Comparison of ENCODE assay signal across 26 mouse cellular contexts in genomic region chr16:44780751-44781150, GRCm38 (mm10). TPM values are rescaled to one million over a fixed set of nuclear protein-coding genes. Genes with fewer than 3 reads are reported as not detected.
DNase-seq lines count a peak whose midpoint lies in the region; ATAC-seq and TF ChIP-seq lines count a peak whose summit lies in the region.
"Had no signal": no experiment of that assay in that cellular context is flagged by ENCODE, and none has a peak within 500 bp of the region (broad histone marks: within the 10 kb centered on the region; RNA-seq: fewer than 3 reads in every experiment).

No protein-coding gene starts in this region.

- H3K27ac ChIP-seq in heart, adult 2 months: no peak overlapping the region
- no peak overlapping the region for H3K27ac ChIP-seq in liver, postnatal 0 days (ENCODE audit: low read depth)
- no peak overlapping the region for H3K27ac ChIP-seq in MEL (ENCODE audit: control insufficient read depth, low read depth, low read length)
- H3K27ac ChIP-seq: embryonic facial prominence, embryonic 15.5 days; forebrain, embryonic 10.5 days; heart, embryonic 13.5 days; hindbrain, embryonic 15.5 days had no signal

- H3K4me1 ChIP-seq in heart, adult 2 months (ENCODE audit: control insufficient read depth, insufficient read depth, low read length): no peaks in the 10 kb centered on the region
- H3K4me1 ChIP-seq in liver, postnatal 0 days (ENCODE audit: insufficient read depth): no peaks in the 10 kb centered on the region
- H3K4me1 ChIP-seq in MEL (ENCODE audit: control insufficient read depth in 1 of 2, insufficient read depth in 2 of 2, low read length in 2 of 2): peaks cover 0 to 3% of the 10 kb centered on the region in 2 experiments; a peak in 1 of 4 replicates
- H3K4me1 ChIP-seq: embryonic facial prominence, embryonic 15.5 days; forebrain, embryonic 10.5 days; heart, embryonic 13.5 days; hindbrain, embryonic 15.5 days had no signal

- intact Hi-C loops in heart, adult 2 months (cut with DNase I): no loop called here

- TF ChIP-seq POLR2A in heart, adult 2 months (IDR thresholded peaks at IDR 0.05; ENCODE audit: insufficient read depth, low read depth, low read length): no peak
- TF ChIP-seq POLR2A in MEL (IDR thresholded peaks at IDR 0.05; ENCODE audit: control insufficient read depth in 1 of 2, insufficient read depth in 1 of 2, low read depth in 1 of 2, low read length in 2 of 2, poor library complexity in 1 of 2): no peak

- H3K27me3 ChIP-seq in heart, adult 2 months (ENCODE audit: control insufficient read depth, insufficient read depth, low read length): no peaks in the 10 kb centered on the region
- H3K27me3 ChIP-seq in liver, postnatal 0 days (ENCODE audit: insufficient read depth, low read length): no peaks in the 10 kb centered on the region
- no peaks in the 10 kb centered on the region for H3K27me3 ChIP-seq in MEL (ENCODE audit: control insufficient read depth in 1 of 2, insufficient read depth in 2 of 2, low read length in 2 of 2)
- H3K27me3 ChIP-seq: embryonic facial prominence, embryonic 15.5 days; heart, embryonic 13.5 days; hindbrain, embryonic 15.5 days had no signal

- ATAC-seq in liver, postnatal 0 days: no peak
- ATAC-seq: forebrain, embryonic 14.5 days had no signal

- TF ChIP-seq EP300 in heart, adult 2 months (IDR thresholded peaks at IDR 0.05; ENCODE audit: insufficient read depth, low read depth, low read length): no peak
- TF ChIP-seq EP300 in liver, postnatal 0 days (IDR thresholded peaks at IDR 0.05; ENCODE audit: low read depth): no peak
- TF ChIP-seq EP300 in MEL (IDR thresholded peaks at IDR 0.05; ENCODE audit: low read depth in 1 of 2, low read length in 2 of 2): no peak

- no peak overlapping the region for H3K4me3 ChIP-seq in heart, adult 2 months
- H3K4me3 ChIP-seq in liver, postnatal 0 days (ENCODE audit: low read depth, low read length): no peak overlapping the region
- no peak overlapping the region for H3K4me3 ChIP-seq in MEL (ENCODE audit: control insufficient read depth in 1 of 2, insufficient read depth in 1 of 2, low read depth in 2 of 2, low read length in 2 of 2)
- H3K4me3 ChIP-seq: embryonic facial prominence, embryonic 15.5 days; erythroblast, embryonic 14.5 days; forebrain, embryonic 10.5 days; heart, embryonic 13.5 days; hindbrain, embryonic 15.5 days had no signal

- TF ChIP-seq CTCF in heart, adult 2 months (IDR thresholded peaks at IDR 0.05): peak; percentile 13; the same call in 1 of the 2 replicates
- peak; percentile 42 for TF ChIP-seq CTCF in liver, postnatal 0 days (IDR thresholded peaks at IDR 0.05; ENCODE audit: low read depth)
- TF ChIP-seq CTCF in MEL (IDR thresholded peaks at IDR 0.05 in 2 of 3, conservative IDR thresholded peaks at IDR 0.05 in 1 of 3; ENCODE audit: control insufficient read depth in 1 of 3, insufficient read depth in 1 of 3, low read depth in 2 of 3, low read length in 3 of 3, poor library complexity in 1 of 3, severe bottlenecking in 1 of 3): peak in 1 of 3 experiments; percentile 36; a peak in 2 of 6 replicates

- peak; percentile 17 for TF ChIP-seq RAD21 in MEL (IDR thresholded peaks at IDR 0.05; ENCODE audit: low read depth, low read length)

- WGBS in heart, adult 2 months: 69% methylated on average over 4 of the region's 4 CpGs
- WGBS in liver, postnatal 0 days (ENCODE audit: insufficient replicate concordance): 70% methylated on average over 4 of the region's 4 CpGs

- no peaks in the 10 kb centered on the region for H3K9me3 ChIP-seq in liver, postnatal 0 days (ENCODE audit: low read length)
- H3K9me3 ChIP-seq in MEL (replicated peaks; ENCODE audit: insufficient read depth, low read length): no peaks in the 10 kb centered on the region
- H3K9me3 ChIP-seq: embryonic facial prominence, embryonic 15.5 days; forebrain, embryonic 10.5 days; G1E; heart, embryonic 13.5 days; hindbrain, embryonic 15.5 days had no signal

- H3K4me2 ChIP-seq in liver, postnatal 0 days (ENCODE audit: low read depth, low read length): no peak overlapping the region
- H3K4me2 ChIP-seq: embryonic facial prominence, embryonic 15.5 days; heart, embryonic 13.5 days; hindbrain, embryonic 15.5 days had no signal

- no peaks in the 10 kb centered on the region for H3K79me2 ChIP-seq in heart, adult 2 months (replicated peaks; ENCODE audit: control insufficient read depth, insufficient read depth, low read length)
- no peaks in the 10 kb centered on the region for H3K79me2 ChIP-seq in MEL (ENCODE audit: control insufficient read depth, insufficient read depth, low read length, poor library complexity)

- H3K9ac ChIP-seq in heart, adult 2 months (ENCODE audit: low read depth, low read length): no peak overlapping the region
- no peak overlapping the region for H3K9ac ChIP-seq in liver, postnatal 0 days (replicated peaks)
- H3K9ac ChIP-seq in MEL (ENCODE audit: control insufficient read depth, low read depth, low read length, poor library complexity, severe bottlenecking): no peak overlapping the region
- H3K9ac ChIP-seq: embryonic facial prominence, embryonic 15.5 days; heart, embryonic 13.5 days; hindbrain, embryonic 15.5 days had no signal

- no peak for DNase-seq in heart, adult 2 months
- no peak for DNase-seq in heart, adult 8-10 months (ENCODE audit: low spot score)
- no peak for DNase-seq in liver, postnatal 0 days
- DNase-seq in liver: no peak
- DNase-seq in MEL (ENCODE audit: low read depth, low spot score): peak; percentile 35
- peak; percentile 55 for DNase-seq in induced T-regulatory cell, adult 2 months (ENCODE audit: low read depth)
- DNase-seq in urinary bladder, postnatal 14 days (ENCODE audit: low spot score): no peak
- DNase-seq in cerebellum, postnatal 14 days: no peak
- DNase-seq: adrenal gland, adult 8-10 months; adrenal gland, postnatal 36 days; cerebellum, adult 2 months; cerebellum, postnatal 10 days; embryo, embryonic 11 days; heart, postnatal 36 days; kidney, adult 11 months had no signal

- no peaks in the 10 kb centered on the region for H3K36me3 ChIP-seq in heart, adult 2 months (ENCODE audit: control insufficient read depth, insufficient read depth, low read length)
- no peaks in the 10 kb centered on the region for H3K36me3 ChIP-seq in liver, postnatal 0 days (replicated peaks; ENCODE audit: insufficient read depth, low read length)
- H3K36me3 ChIP-seq in MEL (ENCODE audit: control insufficient read depth in 1 of 2, insufficient read depth in 2 of 2, low read length in 2 of 2): peaks cover 0 to 13% of the 10 kb centered on the region in 2 experiments; a peak in 2 of 4 replicates
- H3K36me3 ChIP-seq: embryonic facial prominence, embryonic 15.5 days; forebrain, embryonic 10.5 days; G1E; heart, embryonic 13.5 days; hindbrain, embryonic 15.5 days had no signal

TF ChIP-seq in MEL, 35 proteins besides CTCF, POLR2A, EP300 and RAD21 (continues in another document):
- TF ChIP-seq MYC (IDR thresholded peaks at IDR 0.05; ENCODE audit: low read depth, low read length): no peak
- no peak for TF ChIP-seq USF2 (IDR thresholded peaks at IDR 0.05; ENCODE audit: borderline replicate concordance in 1 of 2, insufficient read depth in 1 of 2, low read depth in 1 of 2, low read length in 2 of 2)
- TF ChIP-seq JUND (IDR thresholded peaks at IDR 0.05; ENCODE audit: low read depth, low read length): no peak
- no peak for TF ChIP-seq ZMIZ1 (IDR thresholded peaks at IDR 0.05; ENCODE audit: low read depth, low read length)
- TF ChIP-seq ZNF384 (IDR thresholded peaks at IDR 0.05; ENCODE audit: low read depth, low read length): peak; percentile 54
- no peak for TF ChIP-seq TCF12 (IDR thresholded peaks at IDR 0.05; ENCODE audit: low read depth, low read length)
- TF ChIP-seq GATA1 (IDR thresholded peaks at IDR 0.05; ENCODE audit: low read depth, low read length): no peak
- TF ChIP-seq MEF2A (IDR thresholded peaks at IDR 0.05; ENCODE audit: extremely low read depth, insufficient replicate concordance, low read depth, low read length, poor library complexity, severe bottlenecking): no peak
- no peak for TF ChIP-seq ZC3H11A (IDR thresholded peaks at IDR 0.05; ENCODE audit: low read depth, low read length)
- TF ChIP-seq TAL1 (IDR thresholded peaks at IDR 0.05; ENCODE audit: low read length): no peak
- peak; percentile 44 for TF ChIP-seq SMC3 (IDR thresholded peaks at IDR 0.05; ENCODE audit: low read depth, low read length)

RNA-seq across cellular contexts. Expression of gene Cd200r1, which starts 15.2 kb away (rescaled TPM):
- under 1 TPM; 0.32 to 0.42 TPM for total RNA-seq in heart, adult 2 months (2021)
- polyA plus RNA-seq in heart, adult 2 months (2012; rRNA removed): 0.23 and 0.82 TPM in 2 replicates
- total RNA-seq in heart, adult 8-10 months (2022): under 1 TPM in 3 of 4 experiments, not detected in 1; 0.27 to 0.63 (median 0.28) TPM
- polyA plus RNA-seq in liver, postnatal 0 days (2015; fragmentation: Nextera tagmentation; extraction: Ambion mirVana): 4.2 and 4.7 TPM in 2 replicates
- total RNA-seq in MEL (2012; rRNA removed): 1.4 and 2.0 TPM in 2 replicates
- polyA plus RNA-seq in MEL (2012; ENCODE audit: insufficient read depth in 1 of 2, insufficient read length in 2 of 2, low read depth in 1 of 2, low replicate concordance in 2 of 2, missing spikeins in 1 of 2): 1 to 10 TPM in 1 of 2 experiments, not detected in 1; 1.6 TPM
- polyA plus RNA-seq: erythroblast, embryonic 14.5 days had no signal

RNA-seq across cellular contexts. Expression of gene Cd200r4, which starts 30.8 kb away (rescaled TPM):
- total RNA-seq in heart, adult 2 months (2021): not detected
- 0.16 TPM in 1 of 2 replicates, not detected in the other for polyA plus RNA-seq in heart, adult 2 months (2012; rRNA removed)
- under 1 TPM in 1 of 4 experiments, not detected in 3; 0.14 TPM for total RNA-seq in heart, adult 8-10 months (2022)
- polyA plus RNA-seq in liver, postnatal 0 days (2015; fragmentation: Nextera tagmentation; extraction: Ambion mirVana): 0.45 and 0.68 TPM in 2 replicates
- 0.82 and 1.1 TPM in 2 replicates for total RNA-seq in MEL (2012; rRNA removed)
- 1 to 10 TPM in 1 of 2 experiments, not detected in 1; 1.6 TPM for polyA plus RNA-seq in MEL (2012; ENCODE audit: insufficient read depth in 1 of 2, insufficient read length in 2 of 2, low read depth in 1 of 2, low replicate concordance in 2 of 2, missing spikeins in 1 of 2)
- total RNA-seq: adrenal gland, postnatal 36 days; gastrocnemius, adult 8-10 months; heart, postnatal 36 days had no signal
- polyA plus RNA-seq: embryonic facial prominence, embryonic 11.5 days; erythroblast, embryonic 14.5 days; forebrain, embryonic 14.5 days; heart, embryonic 13.5 days; heart, postnatal 0 days; hindbrain, embryonic 11.5 days; hindbrain, embryonic 15.5 days had no signal

RNA-seq across cellular contexts. Expression of gene Gtpbp8, which starts 34.6 kb away (rescaled TPM):
- 1 to 10 TPM; 8.1 to 9.9 TPM for total RNA-seq in heart, adult 2 months (2021)
- 3.2 and 4.4 TPM in 2 replicates for polyA plus RNA-seq in heart, adult 2 months (2012; rRNA removed)
- 10 to 100 TPM in 3 of 4 experiments, 1 to 10 TPM in 1; 9.6 to 11.7 (median 10.9) TPM for total RNA-seq in heart, adult 8-10 months (2022)
- 18.3 and 18.4 TPM in 2 replicates for polyA plus RNA-seq in liver, postnatal 0 days (2015; fragmentation: Nextera tagmentation; extraction: Ambion mirVana)
- 10.1 and 14.4 TPM in 2 replicates for total RNA-seq in MEL (2012; rRNA removed)
- polyA plus RNA-seq in MEL (2012; ENCODE audit: insufficient read depth in 1 of 2, insufficient read length in 2 of 2, low read depth in 1 of 2, low replicate concordance in 2 of 2, missing spikeins in 1 of 2): 10 to 100 TPM in 1 of 2 experiments, not detected in 1; 10.7 TPM

RNA-seq across cellular contexts. Expression of gene Nepro, which starts 56.6 kb away (rescaled TPM):
- total RNA-seq in heart, adult 2 months (2021): 1 to 10 TPM; 4.0 to 4.9 TPM
- 1.3 and 2.9 TPM in 2 replicates for polyA plus RNA-seq in heart, adult 2 months (2012; rRNA removed)
- total RNA-seq in heart, adult 8-10 months (2022): 1 to 10 TPM; 4.1 to 6.4 (median 5.2) TPM
- 1.9 and 2.4 TPM in 2 replicates for polyA plus RNA-seq in liver, postnatal 0 days (2015; fragmentation: Nextera tagmentation; extraction: Ambion mirVana)
- 8.8 and 9.0 TPM in 2 replicates for total RNA-seq in MEL (2012; rRNA removed)
- polyA plus RNA-seq in MEL (2012; ENCODE audit: insufficient read depth in 1 of 2, insufficient read length in 2 of 2, low read depth in 1 of 2, low replicate concordance in 2 of 2, missing spikeins in 1 of 2): 10 to 100 TPM in 1 of 2 experiments, not detected in 1; 20.8 TPM

Comparison
In these comparisons a context has a peak if more than half of its experiments do, and no peak if none do; other contexts are left out.
1. DNase-seq: peak in MEL (single experiment) and induced T-regulatory cell, adult 2 months (single experiment); none in heart, adult 2 months (0 of 2), heart, adult 8-10 months (single experiment), liver, postnatal 0 days (single experiment), liver (single experiment), urinary bladder, postnatal 14 days (single experiment) and cerebellum, postnatal 14 days (0 of 2).